Mouse (Mus musculus): Measurements from ENCODE around the gene Tubg2.

GRCm38 (mm10) chr11:101167211-101167962 lies 11.7 kb downstream of the Tubg2 start:
- TF ChIP-seq CTCF (IDR thresholded peaks at IDR 0.05; ENCODE audit: low read depth) = no peak
- TF ChIP-seq EP300 (optimal IDR thresholded peaks at IDR 0.05) = no peak

Data from stomach, postnatal 0 days (tissue).